Mouse (Mus musculus) neutrophil, adult 83 days (primary cell): ENCODE measurements around the gene Zfp664. TPM values are rescaled to one million over a fixed set of nuclear protein-coding genes. Genes with fewer than 3 reads are reported as not detected.

ENCODE experiments used
- total RNA-seq, 2 experiments: library from RNA; stranded (reverse); gene quantifications; one replicate each; pipeline ENCODE4 v1.2.4; 2023

Gene Zfp664
- 1 to 10 TPM; 5.6 to 5.7 TPM for total RNA-seq

DNA sequence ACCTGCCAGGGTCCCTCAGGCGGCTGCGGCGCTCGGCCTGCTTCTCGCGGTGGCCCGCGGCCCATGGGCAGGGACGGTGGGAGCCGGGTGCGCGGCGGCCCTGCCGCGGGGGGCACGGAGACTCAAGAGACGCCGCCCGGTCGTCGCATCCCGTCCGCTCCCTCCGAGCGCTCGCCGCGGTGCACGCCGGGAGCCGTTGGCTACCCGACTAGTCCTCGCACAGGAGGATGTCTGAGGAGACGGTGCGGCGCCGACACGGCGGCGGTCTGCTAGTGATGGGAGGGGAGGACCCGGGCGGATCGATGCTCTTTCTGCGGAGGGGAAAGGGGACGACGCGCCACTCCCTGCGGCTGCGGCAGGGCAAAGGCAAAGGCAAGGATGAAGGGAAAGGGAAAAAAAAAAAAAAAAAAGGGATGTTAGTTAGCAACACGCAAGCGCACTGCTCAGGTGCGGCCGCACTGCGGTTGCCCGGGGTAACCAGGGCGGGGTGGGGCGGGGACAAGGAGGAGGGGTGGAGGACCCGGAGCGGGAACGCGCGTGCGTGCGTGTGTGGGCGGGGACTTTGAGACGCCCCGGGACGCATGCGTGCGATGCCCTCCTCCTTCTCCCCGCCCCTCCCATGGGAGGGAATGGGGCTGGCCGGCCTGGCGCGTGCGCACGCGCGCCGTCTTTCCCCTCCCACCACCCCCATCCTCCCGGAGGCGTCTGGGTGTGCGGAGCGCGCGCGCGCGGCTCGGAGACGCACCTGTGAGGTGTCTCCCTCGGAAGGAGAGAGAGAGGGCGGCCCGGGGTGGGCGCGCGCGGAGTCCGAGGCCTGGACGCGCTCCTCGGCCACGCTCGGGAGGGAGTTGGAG lies at the start of gene Zfp664, which contains the start of gene Ccdc92:
Gene Zfp664, plus strand, starts transcription at position 679 of the 854 bp plus-strand sequence.
Gene Ccdc92, minus strand, starts transcription at position 412 of the 854 bp plus-strand sequence.

Other genes starting within 250 kb of the Zfp664 start
- gene Atp6v0a2, start 234.1 kb upstream of the Zfp664 start, total RNA-seq = 10 to 100 TPM; 27.4 to 33.4 TPM
- not detected for gene Dnah10, start 137.6 kb upstream of the Zfp664 start, total RNA-seq
- gene Ccdc92, start 267 bp upstream of the Zfp664 start, total RNA-seq = under 1 TPM in 1 of 2 experiments, not detected in 1; 0.53 TPM
- gene Rflna, start 140.5 kb downstream of the Zfp664 start, total RNA-seq = not detected